In genomic region chr6:5344255-5344654, GRCm38 (mm10) we compare ENCODE assay signal across 20 mouse cellular contexts. TPM values are rescaled to one million over a fixed set of nuclear protein-coding genes. Genes with fewer than 3 reads are reported as not detected.
DNase-seq lines count a peak whose midpoint lies in the region; ATAC-seq lines count a peak whose summit lies in the region.
"Had no signal": no experiment of that assay in that cellular context is flagged by ENCODE, and none has a peak within 500 bp of the region (broad histone marks: within the 10 kb centered on the region; RNA-seq: fewer than 3 reads in every experiment).

No protein-coding gene starts in this region.

- WGBS in forebrain, embryonic 14.5 days: 83% methylated on average over 6 of the region's 6 CpGs
- WGBS in forebrain, embryonic 16.5 days: 75% methylated on average over 6 of the region's 6 CpGs
- 45% methylated on average over 6 of the region's 6 CpGs for WGBS in heart, embryonic 14.5 days

- no peak overlapping the region for H3K27ac ChIP-seq in forebrain, embryonic 14.5 days (ENCODE audit: low read depth, low read length)
- no peak overlapping the region for H3K27ac ChIP-seq in forebrain, embryonic 16.5 days (ENCODE audit: low read length)
- no peak overlapping the region; a peak in 1 of 4 replicates for H3K27ac ChIP-seq in heart, embryonic 14.5 days (replicated peaks in 1 of 2; ENCODE audit: control insufficient read depth in 1 of 2, insufficient read depth in 1 of 2, low read depth in 2 of 2, low read length in 2 of 2)
- H3K27ac ChIP-seq: hindbrain, embryonic 12.5 days; limb, embryonic 13.5 days; liver, embryonic 13.5 days; macrophage; stomach, postnatal 0 days had no signal

- no peak overlapping the region for H3K9ac ChIP-seq in forebrain, embryonic 14.5 days (ENCODE audit: low read length)
- H3K9ac ChIP-seq in forebrain, embryonic 16.5 days (replicated peaks; ENCODE audit: low read depth, low read length): no peak overlapping the region
- H3K9ac ChIP-seq in heart, embryonic 14.5 days (ENCODE audit: low read length): no peak overlapping the region
- H3K9ac ChIP-seq: hindbrain, embryonic 12.5 days; limb, embryonic 13.5 days; liver, embryonic 13.5 days had no signal

- H3K4me2 ChIP-seq in forebrain, embryonic 14.5 days (ENCODE audit: low read length): no peak overlapping the region
- H3K4me2 ChIP-seq in forebrain, embryonic 16.5 days (ENCODE audit: low read length): no peak overlapping the region
- H3K4me2 ChIP-seq in heart, embryonic 14.5 days (ENCODE audit: low read length): no peak overlapping the region
- H3K4me2 ChIP-seq: hindbrain, embryonic 12.5 days; limb, embryonic 13.5 days; liver, embryonic 13.5 days; midbrain, embryonic 11.5 days had no signal

- no peaks in the 10 kb centered on the region for H3K4me1 ChIP-seq in forebrain, embryonic 14.5 days (ENCODE audit: control insufficient read depth, insufficient read depth, low read length)
- no peaks in the 10 kb centered on the region for H3K4me1 ChIP-seq in forebrain, embryonic 16.5 days (replicated peaks; ENCODE audit: control insufficient read depth, insufficient read depth, low read length)
- H3K4me1 ChIP-seq in heart, embryonic 14.5 days (ENCODE audit: control insufficient read depth in 2 of 2, insufficient read depth in 2 of 2, low read length in 2 of 2): peaks cover 4 to 5% of the 10 kb centered on the region in 2 experiments; a peak in 3 of 4 replicates
- H3K4me1 ChIP-seq: hindbrain, embryonic 12.5 days; limb, embryonic 13.5 days had no signal

- intact Hi-C loops in heart, postnatal 25 days (cut with DNase I): no loop called here

- no peaks in the 10 kb centered on the region for H3K27me3 ChIP-seq in forebrain, embryonic 14.5 days (replicated peaks; ENCODE audit: control insufficient read depth, insufficient read depth, low read length)
- H3K27me3 ChIP-seq in forebrain, embryonic 16.5 days (replicated peaks; ENCODE audit: control insufficient read depth, insufficient read depth, low read length): no peaks in the 10 kb centered on the region
- no peaks in the 10 kb centered on the region for H3K27me3 ChIP-seq in heart, embryonic 14.5 days (ENCODE audit: control insufficient read depth, insufficient read depth, low read length)
- H3K27me3 ChIP-seq: hindbrain, embryonic 12.5 days; limb, embryonic 13.5 days; liver, embryonic 13.5 days had no signal

- H3K9me3 ChIP-seq in forebrain, embryonic 14.5 days (replicated peaks; ENCODE audit: control insufficient read depth, low read length): no peaks in the 10 kb centered on the region
- H3K9me3 ChIP-seq in forebrain, embryonic 16.5 days (ENCODE audit: control insufficient read depth, low read length): no peaks in the 10 kb centered on the region
- no peaks in the 10 kb centered on the region for H3K9me3 ChIP-seq in heart, embryonic 14.5 days (ENCODE audit: control insufficient read depth, low read length)
- H3K9me3 ChIP-seq: hindbrain, embryonic 12.5 days; limb, embryonic 13.5 days; liver, embryonic 13.5 days had no signal

- no peaks in the 10 kb centered on the region for H3K36me3 ChIP-seq in forebrain, embryonic 14.5 days (ENCODE audit: control insufficient read depth, insufficient read depth, low read length)
- no peaks in the 10 kb centered on the region for H3K36me3 ChIP-seq in forebrain, embryonic 16.5 days (ENCODE audit: control insufficient read depth, insufficient read depth)
- no peaks in the 10 kb centered on the region for H3K36me3 ChIP-seq in heart, embryonic 14.5 days (ENCODE audit: control insufficient read depth, insufficient read depth, low read length)
- H3K36me3 ChIP-seq: hindbrain, embryonic 12.5 days; limb, embryonic 13.5 days; liver, embryonic 13.5 days had no signal

- no peak overlapping the region for H3K4me3 ChIP-seq in forebrain, embryonic 14.5 days (ENCODE audit: low read depth, low read length)
- H3K4me3 ChIP-seq in forebrain, embryonic 16.5 days (replicated peaks; ENCODE audit: low read length): no peak overlapping the region
- no peak overlapping the region for H3K4me3 ChIP-seq in heart, embryonic 14.5 days (ENCODE audit: control insufficient read depth in 1 of 2, insufficient read depth in 1 of 2, low read depth in 1 of 2, low read length in 2 of 2)
- H3K4me3 ChIP-seq: hindbrain, embryonic 12.5 days; limb, embryonic 13.5 days; liver, embryonic 13.5 days had no signal

- DNase-seq in forebrain, embryonic 14.5 days (ENCODE audit: low spot score): peak; percentile 5
- DNase-seq in heart, postnatal 25 days (ENCODE audit: low spot score): no peak
- peak; percentile 11 for DNase-seq in retina, postnatal 1 day
- DNase-seq in retina, embryonic 14.5 days (ENCODE audit: low spot score): no peak
- peak; percentile 8 for DNase-seq in lung, postnatal 14 days
- no peak for DNase-seq in kidney, postnatal 25 days
- DNase-seq: cerebellum, adult 11 months; gastrocnemius, postnatal 10 days; layer of hippocampus, adult 9-11 months; liver, embryonic 13.5 days; right cerebral cortex, postnatal 14 days had no signal

- ATAC-seq in forebrain, embryonic 14.5 days: no peak
- no peak for ATAC-seq in forebrain, embryonic 16.5 days
- ATAC-seq in heart, embryonic 14.5 days (ENCODE audit: insufficient number of reproducible peaks, insufficient read depth, low FRiP score, low read depth): peak; percentile 56; the same call in 1 of the 2 replicates
- ATAC-seq: intestine, postnatal 0 days had no signal

RNA-seq across cellular contexts. Expression of gene Asb4, which starts 38.9 kb away (rescaled TPM):
- 22.7 and 23.7 TPM in 2 replicates for polyA plus RNA-seq in forebrain, embryonic 14.5 days (2014; fragmentation: Nextera tagmentation; extraction: Ambion mirVana)
- polyA plus RNA-seq in forebrain, embryonic 16.5 days (2015; fragmentation: Nextera tagmentation; extraction: Ambion mirVana): 10.8 and 16.4 TPM in 2 replicates
- polyA plus RNA-seq in heart, embryonic 14.5 days (2014; fragmentation: Nextera tagmentation; extraction: Ambion mirVana): 33.8 and 36.8 TPM in 2 replicates
- total RNA-seq in heart, postnatal 25 days (2021): 1 to 10 TPM; 6.2 to 9.7 TPM
- total RNA-seq: granulocyte monocyte progenitor cell, adult 5-6 weeks had no signal

RNA-seq across cellular contexts. Expression of gene Pon2, which starts 46.0 kb away (rescaled TPM):
- polyA plus RNA-seq in forebrain, embryonic 14.5 days (2014; fragmentation: Nextera tagmentation; extraction: Ambion mirVana): 11.7 and 15.0 TPM in 2 replicates
- 22.1 and 23.4 TPM in 2 replicates for polyA plus RNA-seq in forebrain, embryonic 16.5 days (2015; fragmentation: Nextera tagmentation; extraction: Ambion mirVana)
- 47.8 and 49.1 TPM in 2 replicates for polyA plus RNA-seq in heart, embryonic 14.5 days (2014; fragmentation: Nextera tagmentation; extraction: Ambion mirVana)
- 10 to 100 TPM; 15.6 to 18.3 TPM for total RNA-seq in heart, postnatal 25 days (2021)

Comparison
In these comparisons a context has a peak if more than half of its experiments do, and no peak if none do; other contexts are left out.
1. DNase-seq: peak in forebrain, embryonic 14.5 days (single experiment), retina, postnatal 1 day (single experiment) and lung, postnatal 14 days (single experiment); none in heart, postnatal 25 days (single experiment), retina, embryonic 14.5 days (single experiment) and kidney, postnatal 25 days (0 of 2).